Mouse (Mus musculus): ENCODE data around the gene Zfp202.

Gene Zfp202

DNA sequence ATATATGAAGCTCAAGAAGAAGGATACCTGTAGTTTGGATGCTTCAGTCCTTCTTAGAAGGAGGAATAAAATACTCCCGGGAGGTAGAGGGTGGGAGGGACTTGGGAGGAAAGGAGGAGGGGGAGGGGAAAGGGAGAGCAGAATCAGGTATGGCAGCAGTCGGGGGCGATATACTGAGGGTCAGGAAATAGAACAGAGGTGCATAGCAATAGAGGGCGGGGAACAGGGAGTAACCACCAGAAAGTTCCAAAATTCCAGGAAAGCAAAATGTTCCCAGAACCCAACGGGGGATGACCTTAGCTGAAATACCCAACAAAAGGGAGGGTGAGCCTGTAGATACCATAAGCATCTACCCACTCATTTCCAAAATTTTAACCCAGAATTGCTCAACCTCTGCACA lies 48.2 kb downstream of the Zfp202 start:
- DNase-seq (ENCODE audit: low read depth, low spot score), result no peak

DNA sequence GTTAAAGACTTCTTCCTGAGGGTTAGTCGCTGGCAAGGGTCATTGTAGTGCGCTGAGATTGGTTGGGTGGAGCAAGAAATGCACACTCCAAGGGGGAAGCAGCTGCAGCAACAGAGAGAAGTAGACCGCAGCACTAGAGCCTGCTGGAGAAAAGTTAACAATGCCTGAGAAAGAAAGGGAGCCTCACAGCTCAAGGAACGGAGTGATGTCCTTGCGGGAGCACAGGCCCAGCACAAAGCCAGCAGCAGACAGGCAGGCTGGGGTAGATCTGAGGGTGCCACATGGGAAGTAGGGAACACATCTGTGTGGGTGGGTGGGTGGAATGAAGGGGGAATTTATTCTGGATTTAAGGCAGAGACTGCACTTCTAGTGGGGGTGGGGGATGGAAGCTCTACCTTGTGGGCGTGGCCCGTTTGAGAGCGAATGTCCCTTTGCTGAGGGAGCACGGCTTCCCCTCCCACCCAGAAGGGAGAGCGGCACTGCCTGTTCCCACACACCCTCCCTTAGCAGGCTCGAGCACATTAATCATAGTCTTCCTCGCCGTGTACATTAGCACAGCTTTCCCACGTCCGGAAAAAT lies 49.2 kb downstream of the Zfp202 start:
- no peak for DNase-seq (ENCODE audit: low read depth, low spot score)

DNA sequence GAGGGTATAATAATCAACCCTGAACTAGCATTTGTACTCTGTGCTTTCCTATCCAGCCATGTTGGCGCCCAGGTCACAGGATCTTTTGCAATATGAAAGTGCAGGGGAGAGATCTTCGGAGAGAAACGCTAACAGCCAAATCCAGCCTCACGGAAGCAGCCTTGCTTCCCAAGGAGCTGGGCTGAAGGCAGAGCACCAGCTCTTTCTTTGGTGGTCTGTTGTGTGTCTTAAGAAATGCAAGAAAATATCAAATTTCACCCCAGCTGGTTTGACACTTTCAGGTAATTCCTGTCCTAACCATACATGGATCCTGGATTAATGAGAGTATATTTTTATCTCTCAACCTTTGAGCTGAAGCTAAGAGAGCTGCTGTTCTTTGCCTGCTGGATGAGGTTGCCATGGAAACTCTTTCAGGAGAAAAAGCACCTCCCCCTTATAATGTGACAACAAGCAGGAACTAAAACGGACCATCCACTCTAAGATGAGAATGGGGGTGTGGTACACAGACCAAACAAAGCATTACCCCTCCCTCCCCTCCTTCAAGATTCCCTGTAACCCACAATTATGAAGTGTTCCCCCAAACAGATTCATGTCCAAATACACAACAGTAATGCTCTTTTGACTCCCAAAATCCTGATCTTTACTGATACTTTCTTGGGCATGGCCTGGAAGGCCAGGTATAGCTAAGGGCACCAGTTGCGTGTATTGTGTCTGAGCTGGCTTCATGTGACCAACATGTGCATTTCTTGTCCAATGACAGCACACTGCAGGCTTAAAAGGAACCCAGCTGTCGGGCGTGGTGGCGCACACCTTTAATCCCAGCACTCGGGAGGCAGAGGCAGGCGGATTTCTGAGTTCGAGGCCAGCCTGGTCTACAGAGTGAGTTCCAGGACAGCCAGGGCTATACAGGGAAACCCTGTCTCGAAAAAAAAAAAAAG lies 50.1 kb downstream of the Zfp202 start:
- no peak for DNase-seq (ENCODE audit: low read depth, low spot score)

DNA sequence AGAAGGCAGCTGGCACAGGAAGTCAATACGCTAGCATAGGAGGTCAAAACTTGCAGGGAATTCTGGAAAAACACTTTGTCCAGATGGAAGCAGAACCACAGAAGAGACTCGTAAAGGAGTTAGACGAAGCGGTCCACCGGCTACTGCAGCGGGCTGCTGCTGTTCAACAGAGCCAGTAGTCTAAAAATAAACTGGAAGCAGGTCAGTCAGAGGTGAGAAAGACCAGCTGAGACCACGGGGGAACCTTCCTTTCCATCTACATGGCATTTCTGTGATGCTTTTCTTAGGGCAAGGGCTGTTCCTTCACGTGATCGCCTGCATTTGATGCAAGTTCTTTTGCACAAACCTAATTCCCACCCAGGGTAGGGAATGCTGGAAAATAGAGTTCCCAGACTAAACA lies 53.4 kb downstream of the Zfp202 start:
- DNase-seq (ENCODE audit: low read depth, low spot score), result no peak

DNA sequence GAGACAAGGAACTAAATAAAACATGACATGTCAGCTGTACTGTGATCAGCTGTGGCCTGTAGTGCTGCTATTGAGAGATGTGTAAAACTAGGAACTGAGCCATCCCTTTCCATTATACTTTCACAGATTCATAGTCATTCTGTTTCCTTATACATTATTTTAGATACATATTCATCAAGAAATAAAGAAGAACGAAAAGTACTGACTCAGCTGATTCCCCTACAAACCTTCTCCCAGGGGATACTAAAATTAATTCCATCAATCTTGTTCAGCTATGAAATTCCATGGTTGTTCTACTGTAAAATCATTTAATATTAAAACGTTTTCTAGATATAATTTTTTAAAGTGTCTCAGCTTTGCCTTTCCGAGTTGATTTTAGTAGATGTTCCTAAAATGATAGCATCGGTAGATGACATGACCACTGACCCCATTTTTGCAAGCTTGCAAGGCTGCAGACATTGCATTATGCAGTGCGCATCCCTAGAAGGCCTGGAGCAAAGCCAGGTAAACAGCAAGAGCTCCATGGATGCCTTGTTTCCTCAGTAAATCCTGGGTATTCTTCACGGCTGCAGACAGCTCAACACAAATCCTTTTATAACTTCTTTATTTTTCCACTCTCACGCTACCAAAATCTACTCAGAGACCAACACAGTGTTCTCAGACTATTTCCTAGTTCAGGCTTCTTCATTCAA lies 54.0 kb downstream of the Zfp202 start:
- DNase-seq (ENCODE audit: low read depth, low spot score), result no peak

DNA sequence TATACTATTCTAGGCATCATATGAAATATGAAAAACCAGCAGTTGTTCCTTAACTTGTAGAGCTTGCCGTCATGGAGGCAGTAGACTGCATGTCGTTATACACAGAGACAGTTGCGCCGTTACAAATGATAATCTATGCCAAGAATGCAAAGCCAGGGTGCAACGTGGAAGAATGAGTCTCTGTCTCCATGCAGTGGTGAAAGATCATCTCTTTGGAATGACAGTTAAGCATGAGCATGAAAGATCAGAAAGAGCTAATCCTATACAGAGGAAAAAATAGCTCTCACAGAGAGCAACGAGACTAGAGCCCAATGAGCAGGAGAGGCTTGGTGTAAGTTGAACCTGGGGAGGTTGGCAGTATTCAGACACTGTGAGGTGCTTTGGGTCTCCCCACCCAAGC lies 54.6 kb downstream of the Zfp202 start:
- no peak for DNase-seq (ENCODE audit: low read depth, low spot score)

DNA sequence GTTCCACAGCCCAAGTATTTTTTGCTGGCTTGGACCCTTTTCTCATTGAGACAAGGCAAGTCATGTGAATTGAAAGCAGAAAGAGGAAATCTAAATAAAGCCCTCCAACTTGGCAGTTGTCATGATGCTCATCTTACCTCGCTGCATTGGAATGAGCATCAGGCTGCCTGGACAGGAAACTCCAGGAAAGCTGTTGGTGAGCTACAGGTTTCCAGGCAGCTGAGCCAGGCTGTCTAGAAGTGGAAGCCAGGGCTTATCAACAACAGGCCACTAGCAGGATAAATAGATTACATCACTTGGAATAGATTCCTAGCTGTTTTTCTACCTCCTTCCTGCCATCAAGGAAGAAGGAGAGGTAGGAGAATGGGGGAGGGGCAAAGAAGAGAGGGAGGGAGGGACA lies 57.0 kb downstream of the Zfp202 start:
- DNase-seq (ENCODE audit: low read depth, low spot score), result no peak

DNA sequence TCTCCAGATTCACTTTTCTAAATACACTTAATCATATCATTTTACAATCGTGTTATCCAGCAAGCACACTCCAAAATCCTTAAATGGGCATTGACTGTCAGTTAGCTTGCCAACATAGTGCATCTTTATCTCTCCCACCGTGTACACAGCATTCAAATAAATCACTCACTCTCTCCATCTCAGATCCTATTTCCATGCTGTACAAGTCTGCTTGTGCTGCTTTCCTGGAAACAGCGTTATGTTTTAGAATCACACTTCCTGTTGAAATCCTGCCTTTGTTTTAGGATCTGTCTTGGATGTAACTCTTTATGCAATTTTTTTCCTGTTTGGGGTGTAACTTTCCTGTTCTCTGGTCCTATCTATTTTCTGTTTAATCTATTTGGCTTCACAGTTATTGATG lies 60.3 kb downstream of the Zfp202 start:
- no peak for DNase-seq (ENCODE audit: low read depth, low spot score)
